Mouse (Mus musculus) erythroblast, embryonic 14.5 days (primary cell): ENCODE measurements around the gene Rundc3a.

Experiments used
- GATA1 ChIP-seq: IDR thresholded peaks from 2 replicates; pipeline ENCODE4 v1.6.1; 2012; ENCODE audit warnings: low read length, inconsistent platforms, mixed read lengths
- TAL1 ChIP-seq: IDR thresholded peaks from 3 replicates; pipeline ENCODE4 v1.6.1; 2012; ENCODE audit warnings: low read length, inconsistent platforms, mixed read lengths

DNA sequence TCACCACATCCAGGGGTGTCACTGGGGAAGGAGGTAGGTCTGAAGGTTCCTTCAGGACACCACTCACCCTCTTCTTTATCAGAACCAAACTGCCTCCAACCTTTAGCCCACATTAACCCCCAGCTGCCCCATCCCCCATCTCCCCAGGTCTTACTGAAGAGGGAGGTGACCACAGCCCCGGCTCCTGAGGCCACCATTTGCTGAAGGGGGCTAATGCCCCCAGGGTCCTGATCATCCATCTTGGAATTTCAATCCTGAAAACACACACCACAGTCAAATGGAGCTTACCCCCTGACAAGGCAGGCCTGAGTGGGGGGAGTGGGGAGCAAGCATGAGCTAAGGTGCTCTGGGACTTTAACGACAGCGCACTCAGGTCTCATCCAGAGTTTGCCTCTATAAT lies 13.2 kb downstream of the Rundc3a start:
- no peak for TF ChIP-seq GATA1
- TF ChIP-seq TAL1, result no peak
